Mouse (Mus musculus) midbrain, embryonic 16.5 days (tissue): Measurements from ENCODE around the gene Tmem30c. TPM values are rescaled to one million over a fixed set of nuclear protein-coding genes. Genes with fewer than 3 reads are reported as not detected.
A peak's percentile ranks its signal among the peaks of the same experiment; 100 is the strongest.
"Not testable (repeated sequence)": the region's sequence is repeated elsewhere in the genome, so short reads cannot be mapped to it uniquely, and the experiment has no call there.

ENCODE experiments used
- ATAC-seq: fragments of 200-750 bp; cut with Nextera tagmentation; 2 replicates; pipeline ENCODE4 v1.8.0; 2017; ENCODE audit warnings: moderate TSS enrichment
- H3K27ac ChIP-seq: fragments of 300-500 bp; sonication (generic); 2 replicates; pipeline ENCODE4 v1.5.1; 2014; ENCODE audit warnings: mild to moderate bottlenecking, low read length, mixed read lengths
- H3K27me3 ChIP-seq: fragments of 300-500 bp; sonication (generic); 2 replicates; pipeline ENCODE4 v1.6.1; 2014; ENCODE audit warnings: low read depth, low read length, mixed read lengths; ENCODE audit not compliant: control insufficient read depth, insufficient read depth
- H3K36me3 ChIP-seq: fragments of 300-500 bp; sonication (generic); 2 replicates; pipeline ENCODE4 v1.6.1; 2014; ENCODE audit warnings: mild to moderate bottlenecking, low read length, moderate library complexity, mixed read lengths; ENCODE audit not compliant: control insufficient read depth, insufficient read depth
- H3K4me1 ChIP-seq: fragments of 300-500 bp; sonication (generic); 2 replicates; pipeline ENCODE4 v1.6.1; 2014; ENCODE audit warnings: mild to moderate bottlenecking, low read length, mixed read lengths; ENCODE audit not compliant: control insufficient read depth, insufficient read depth
- H3K4me2 ChIP-seq: fragments of 300-500 bp; sonication (generic); 2 replicates; pipeline ENCODE4 v1.6.1; 2014; ENCODE audit warnings: mild to moderate bottlenecking, low read length, mixed read lengths
- H3K4me3 ChIP-seq: fragments of 300-500 bp; sonication (generic); 2 replicates; pipeline ENCODE4 v1.5.1; 2014; ENCODE audit warnings: low read depth, mild to moderate bottlenecking, low read length, moderate library complexity, mixed read lengths
- H3K9ac ChIP-seq: fragments of 300-500 bp; sonication (generic); 2 replicates; pipeline ENCODE4 v1.6.1; 2014; ENCODE audit warnings: low read depth, low read length, mixed read lengths
- H3K9me3 ChIP-seq: fragments of 300-500 bp; sonication (generic); replicated peaks from 2 replicates; pipeline ENCODE4 v1.6.1; 2014; ENCODE audit warnings: mild to moderate bottlenecking, low read length, mixed read lengths; ENCODE audit not compliant: control insufficient read depth, poor library complexity, severe bottlenecking
- WGBS: fragments of 180-500 bp; shearing (Covaris S2); extraction: QIAGEN DNeasy Blood & Tissue Kit; methylation state at CpG from one replicate; pipeline ENCODE4 v1.1.7; 2014; 5-methylcytosine and 5-hydroxymethylcytosine counted together
- polyA plus RNA-seq: library from polyadenylated mRNA; unstranded; fragments of >200 nt; fragmentation: Nextera tagmentation; extraction: Ambion mirVana; gene quantifications from 2 replicates; pipeline ENCODE4 v1.2.1, GENCODE M21; 2015

Gene Tmem30c
- polyA plus RNA-seq, 1 experiment from 2014 or later = 0.63 TPM

GRCm38 (mm10) chr16:57247464-57247863, 45.2 kb downstream of the Tmem30c start:
- 91% methylated on average over 4 of the region's 4 CpGs for WGBS
- ATAC-seq = no peak

GRCm38 (mm10) chr16:57246596-57246995, 46.1 kb downstream of the Tmem30c start:
- Histone ChIP-seq H3K27me3 (no peaks in the 10 kb centered on the region), H3K9me3 (no peaks in the 10 kb centered on the region), H3K4me3 (no peak overlapping the region), H3K9ac (no peak overlapping the region), H3K4me2 (no peak overlapping the region), H3K4me1 (no peaks in the 10 kb centered on the region), H3K27ac (no peak overlapping the region), H3K36me3 (no peaks in the 10 kb centered on the region)
- no peak for ATAC-seq
- WGBS = 95% methylated on average over 3 of the region's 3 CpGs

More at GRCm38 (mm10) chr16:57247464-57247863, 45.2 kb downstream of the Tmem30c start:
- H3K9ac ChIP-seq = no peak overlapping the region
- H3K27me3 ChIP-seq = no peaks in the 10 kb centered on the region
- no peaks in the 10 kb centered on the region for H3K36me3 ChIP-seq
- H3K9me3 ChIP-seq = no peaks in the 10 kb centered on the region
- H3K27ac ChIP-seq = no peak overlapping the region
- H3K4me3 ChIP-seq = no peak overlapping the region
- no peak overlapping the region for H3K4me2 ChIP-seq
- no peaks in the 10 kb centered on the region for H3K4me1 ChIP-seq

- Histone ChIP-seq H3K36me3 (no peaks in the 10 kb centered on the region), H3K9me3 (no peaks in the 10 kb centered on the region), H3K9ac (no peak overlapping the region), H3K4me1 (no peaks in the 10 kb centered on the region), H3K27me3 (no peaks in the 10 kb centered on the region), H3K4me3 (no peak overlapping the region), H3K27ac (no peak overlapping the region), H3K4me2 (no peak overlapping the region)
- 11% methylated on average over 6 of the region's 6 CpGs for WGBS
- peak; percentile 88 for ATAC-seq
These were observed 48.8 kb downstream of the Tmem30c start for GRCm38 (mm10) chr16:57243858-57244248.

GRCm38 (mm10) chr16:57243205-57243857, 49.3 kb downstream of the Tmem30c start:
- ATAC-seq = no peak
- H3K27ac ChIP-seq = no peak overlapping the region
- WGBS = 65% methylated on average over 10 of the region's 10 CpGs

GRCm38 (mm10) chr16:57242857-57243204, 49.8 kb downstream of the Tmem30c start:
- WGBS = 90% methylated on average over 5 of the region's 5 CpGs
- ATAC-seq = no peak
- Histone ChIP-seq H3K4me3 (no peak overlapping the region), H3K27ac (no peak overlapping the region), H3K9ac (no peak overlapping the region), H3K27me3 (no peaks in the 10 kb centered on the region), H3K4me2 (no peak overlapping the region), H3K9me3 (no peaks in the 10 kb centered on the region), H3K36me3 (no peaks in the 10 kb centered on the region), H3K4me1 (no peaks in the 10 kb centered on the region)

More at GRCm38 (mm10) chr16:57243205-57243857, 49.3 kb downstream of the Tmem30c start:
- H3K27me3 ChIP-seq = no peaks in the 10 kb centered on the region
- no peak overlapping the region for H3K4me2 ChIP-seq
- H3K9ac ChIP-seq = no peak overlapping the region
- H3K4me1 ChIP-seq = no peaks in the 10 kb centered on the region
- H3K36me3 ChIP-seq = no peaks in the 10 kb centered on the region
- H3K9me3 ChIP-seq = no peaks in the 10 kb centered on the region
- H3K4me3 ChIP-seq = no peak overlapping the region

- Histone ChIP-seq H3K27ac (no peak overlapping the region), H3K4me1 (no peaks in the 10 kb centered on the region), H3K36me3 (no peaks in the 10 kb centered on the region), H3K4me3 (no peak overlapping the region), H3K9ac (no peak overlapping the region), H3K27me3 (no peaks in the 10 kb centered on the region), H3K9me3 (no peaks in the 10 kb centered on the region), H3K4me2 (no peak overlapping the region)
- 53% methylated on average over 7 of the region's 7 CpGs for WGBS
- no peak for ATAC-seq
These were observed 56.7 kb downstream of the Tmem30c start for GRCm38 (mm10) chr16:57235871-57236510.

- H3K9me3 ChIP-seq, ATAC-seq, H3K27me3 ChIP-seq, H3K36me3 ChIP-seq, H3K27ac ChIP-seq, H3K4me1 ChIP-seq: not testable (repeated sequence)
- Histone ChIP-seq H3K4me3 (peak overlapping the region; percentile 81), H3K9ac (peak overlapping the region; percentile 21; the same call in 1 of the 2 replicates), H3K4me2 (peak overlapping the region; percentile 49)
- WGBS = 66% methylated on average over 4 of the region's 5 CpGs
These were observed 60.7 kb downstream of the Tmem30c start for GRCm38 (mm10) chr16:57231937-57232310.

GRCm38 (mm10) chr16:57231089-57231936, 61.4 kb downstream of the Tmem30c start, which contains the start of gene Tbc1d23:
TSS of gene Tbc1d23 (minus strand) at chr16:57231504.
- H3K4me1 ChIP-seq = peaks cover 9% of the 10 kb centered on the region

GRCm38 (mm10) chr16:57226444-57226843, 66.2 kb downstream of the Tmem30c start:
- WGBS = 91% methylated on average over 5 of the region's 5 CpGs
- H3K4me3 ChIP-seq = no peak overlapping the region

More at GRCm38 (mm10) chr16:57231089-57231936, 61.4 kb downstream of the Tmem30c start, which contains the start of gene Tbc1d23:
- Histone ChIP-seq H3K9ac (peak within 1 kb of the TSS; percentile 87), H3K4me3 (peak within 1 kb of the TSS; percentile 81), H3K4me2 (peak within 1 kb of the TSS; percentile 74), H3K36me3 (no peaks in the 10 kb centered on the region), H3K27ac (peak within 1 kb of the TSS; percentile 81), H3K9me3 (no peaks in the 10 kb centered on the region), H3K27me3 (no peaks in the 10 kb centered on the region)
- under 1% methylated on average over 42 of the region's 42 CpGs for WGBS
- peak; percentile 100 for ATAC-seq

More at GRCm38 (mm10) chr16:57226444-57226843, 66.2 kb downstream of the Tmem30c start:
- Histone ChIP-seq H3K36me3 (no peaks in the 10 kb centered on the region), H3K9ac (no peak overlapping the region), H3K9me3 (no peaks in the 10 kb centered on the region), H3K4me2 (no peak overlapping the region), H3K27ac (no peak overlapping the region), H3K27me3 (no peaks in the 10 kb centered on the region), H3K4me1 (peaks cover 9% of the 10 kb centered on the region)
- no peak for ATAC-seq
